Mouse (Mus musculus): ENCODE results near the gene E330009J07Rik. TPM values are rescaled to one million over a fixed set of nuclear protein-coding genes. Genes with fewer than 3 reads are reported as not detected.

The E330009J07Rik gene
- polyA plus RNA-seq, 1 experiment from 2014 or later = 22.4 TPM

DNA sequence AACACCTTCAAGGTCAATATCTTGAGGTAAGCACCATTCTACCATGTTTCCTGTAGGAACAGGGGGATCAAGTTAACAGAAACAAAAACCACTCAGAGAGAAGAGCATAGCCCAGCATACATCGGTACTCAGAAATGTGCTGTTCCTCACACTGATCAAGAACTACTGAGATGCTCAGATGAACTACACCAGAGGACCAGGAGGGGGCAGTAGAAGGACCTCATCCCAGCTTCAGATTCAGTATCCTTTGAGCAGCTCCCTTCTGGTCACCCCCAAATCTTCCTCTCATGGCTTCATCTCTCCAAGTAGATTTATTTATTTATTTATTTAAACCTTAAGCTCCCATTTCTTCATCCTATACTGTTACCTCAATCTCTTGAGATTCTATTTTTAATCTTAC lies 12.2 kb downstream of the E330009J07Rik start:
- H3K27me3 ChIP-seq (ENCODE audit: control insufficient read depth, insufficient read depth, low read length) = no peaks in the 10 kb centered on the region
- no peak for ATAC-seq (ENCODE audit: insufficient number of reproducible peaks, insufficient read depth, low FRiP score, low read depth)
- WGBS = 58% methylated on average over 1 of the region's 1 CpGs
- H3K4me1 ChIP-seq (ENCODE audit: control insufficient read depth, insufficient read depth, low read length) = no peaks in the 10 kb centered on the region
- no peak overlapping the region for H3K9ac ChIP-seq (replicated peaks; ENCODE audit: low read depth, low read length)
- H3K9me3 ChIP-seq (ENCODE audit: control insufficient read depth, low read depth, low read length) = no peaks in the 10 kb centered on the region
- no peak overlapping the region for H3K4me3 ChIP-seq (ENCODE audit: low read depth, low read length)
- no peak overlapping the region for H3K27ac ChIP-seq (ENCODE audit: low read length)
- no peak overlapping the region for H3K4me2 ChIP-seq (replicated peaks; ENCODE audit: low read depth, low read length)
- no peaks in the 10 kb centered on the region; the same call in 1 of the 2 replicates for H3K36me3 ChIP-seq (ENCODE audit: control insufficient read depth, insufficient read depth, low read length)

DNA sequence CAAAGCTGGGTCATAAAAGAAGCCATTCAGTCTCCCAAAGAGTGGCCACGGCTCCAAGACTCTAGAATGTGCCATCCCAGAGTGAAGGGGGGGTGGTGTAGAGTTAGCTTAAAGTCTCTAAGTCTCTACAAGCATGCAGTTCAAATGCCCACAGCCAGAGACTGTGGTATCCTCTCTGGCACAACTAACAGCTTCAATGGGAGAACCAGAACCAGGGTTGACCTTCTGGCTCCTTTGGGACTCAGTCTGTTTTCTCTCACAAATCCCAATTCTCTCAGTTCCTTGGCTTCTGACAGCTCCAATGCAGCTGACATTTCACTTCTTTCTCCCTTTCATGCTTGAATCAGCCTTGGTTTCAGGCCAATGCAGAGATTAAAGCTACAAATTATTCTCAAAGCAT lies 12.9 kb downstream of the E330009J07Rik start:
- H3K9me3 ChIP-seq (ENCODE audit: control insufficient read depth, low read depth, low read length) = no peaks in the 10 kb centered on the region
- H3K4me1 ChIP-seq (ENCODE audit: control insufficient read depth, insufficient read depth, low read length) = no peaks in the 10 kb centered on the region
- H3K36me3 ChIP-seq (ENCODE audit: control insufficient read depth, insufficient read depth, low read length) = no peaks in the 10 kb centered on the region; the same call in 1 of the 2 replicates
- no peaks in the 10 kb centered on the region for H3K27me3 ChIP-seq (ENCODE audit: control insufficient read depth, insufficient read depth, low read length)
- H3K9ac ChIP-seq (replicated peaks; ENCODE audit: low read depth, low read length) = no peak overlapping the region
- H3K27ac ChIP-seq (ENCODE audit: low read length) = no peak overlapping the region
- no peak for ATAC-seq (ENCODE audit: insufficient number of reproducible peaks, insufficient read depth, low FRiP score, low read depth)
- WGBS = 87% methylated on average over 1 of the region's 1 CpGs
- no peak overlapping the region for H3K4me3 ChIP-seq (ENCODE audit: low read depth, low read length)
- H3K4me2 ChIP-seq (replicated peaks; ENCODE audit: low read depth, low read length) = no peak overlapping the region

DNA sequence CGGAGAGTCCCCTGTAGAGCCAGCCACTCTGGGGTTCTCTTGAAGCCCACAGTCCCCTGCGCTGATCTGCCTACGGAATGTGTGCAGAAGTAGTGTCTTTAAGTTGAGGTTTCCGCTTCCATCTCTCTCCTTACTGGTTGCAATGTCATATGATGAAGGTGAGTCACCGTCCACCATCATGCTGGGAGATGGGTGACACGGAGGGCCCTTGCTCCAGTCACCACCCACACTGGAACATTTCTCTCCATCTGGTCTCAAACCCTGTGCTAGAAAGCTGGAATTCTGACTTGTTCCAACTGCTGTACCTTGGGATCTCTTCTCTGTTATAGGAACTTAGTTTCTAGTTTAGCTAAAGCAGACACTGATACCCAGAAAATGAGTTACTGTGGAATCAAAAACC lies 14.8 kb downstream of the E330009J07Rik start:
- no peak overlapping the region for H3K4me3 ChIP-seq (ENCODE audit: low read depth, low read length)
- no peak for ATAC-seq (ENCODE audit: insufficient number of reproducible peaks, insufficient read depth, low FRiP score, low read depth)
- H3K9me3 ChIP-seq (ENCODE audit: control insufficient read depth, low read depth, low read length) = no peaks in the 10 kb centered on the region
- H3K27me3 ChIP-seq (ENCODE audit: control insufficient read depth, insufficient read depth, low read length) = no peaks in the 10 kb centered on the region
- no peak overlapping the region for H3K4me2 ChIP-seq (replicated peaks; ENCODE audit: low read depth, low read length)
- no peaks in the 10 kb centered on the region; the same call in 1 of the 2 replicates for H3K36me3 ChIP-seq (ENCODE audit: control insufficient read depth, insufficient read depth, low read length)
- no peak overlapping the region for H3K27ac ChIP-seq (ENCODE audit: low read length)
- no peak overlapping the region for H3K9ac ChIP-seq (replicated peaks; ENCODE audit: low read depth, low read length)
- H3K4me1 ChIP-seq (ENCODE audit: control insufficient read depth, insufficient read depth, low read length) = no peaks in the 10 kb centered on the region
- 84% methylated on average over 6 of the region's 6 CpGs for WGBS

GRCm38 (mm10) chr6:40418386-40418785 lies 17.5 kb downstream of the E330009J07Rik start:
- no peaks in the 10 kb centered on the region; the same call in 1 of the 2 replicates for H3K36me3 ChIP-seq (ENCODE audit: control insufficient read depth, insufficient read depth, low read length)
- no peaks in the 10 kb centered on the region for H3K4me1 ChIP-seq (ENCODE audit: control insufficient read depth, insufficient read depth, low read length)
- no peaks in the 10 kb centered on the region for H3K27me3 ChIP-seq (ENCODE audit: control insufficient read depth, insufficient read depth, low read length)
- WGBS = 93% methylated on average over 4 of the region's 4 CpGs
- no peak overlapping the region for H3K9ac ChIP-seq (replicated peaks; ENCODE audit: low read depth, low read length)
- no peak overlapping the region for H3K4me3 ChIP-seq (ENCODE audit: low read depth, low read length)
- H3K27ac ChIP-seq (ENCODE audit: low read length) = no peak overlapping the region
- ATAC-seq (ENCODE audit: insufficient number of reproducible peaks, insufficient read depth, low FRiP score, low read depth) = no peak
- H3K4me2 ChIP-seq (replicated peaks; ENCODE audit: low read depth, low read length) = no peak overlapping the region
- no peaks in the 10 kb centered on the region for H3K9me3 ChIP-seq (ENCODE audit: control insufficient read depth, low read depth, low read length)

DNA sequence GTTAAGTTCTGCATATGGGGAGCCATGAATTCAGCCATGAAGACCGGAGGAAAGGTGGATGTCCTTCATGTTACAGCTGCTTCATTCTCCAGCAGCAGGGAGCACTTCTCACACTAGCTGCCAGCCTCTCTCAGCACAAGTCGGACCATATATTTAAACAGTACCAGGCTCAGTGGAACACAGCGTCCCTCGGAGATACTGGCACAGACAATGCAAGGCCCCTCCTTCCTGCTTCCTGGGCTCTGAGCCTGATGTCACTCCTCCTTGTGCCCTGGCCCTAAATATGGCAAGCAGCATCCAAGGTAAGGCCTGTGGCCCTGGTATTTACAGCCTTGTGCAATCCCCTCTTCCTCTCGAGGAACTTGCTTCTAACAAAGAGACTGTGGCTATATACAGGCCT lies 20.1 kb downstream of the E330009J07Rik start:
- Histone ChIP-seq H3K4me1 (ENCODE audit: control insufficient read depth, insufficient read depth, low read length) (no peaks in the 10 kb centered on the region), H3K36me3 (ENCODE audit: control insufficient read depth, insufficient read depth, low read length) (no peaks in the 10 kb centered on the region), H3K9me3 (ENCODE audit: control insufficient read depth, low read depth, low read length) (no peaks in the 10 kb centered on the region), H3K4me3 (ENCODE audit: low read depth, low read length) (no peak overlapping the region), H3K27ac (ENCODE audit: low read length) (no peak overlapping the region), H3K27me3 (ENCODE audit: control insufficient read depth, insufficient read depth, low read length) (no peaks in the 10 kb centered on the region), H3K4me2 (replicated peaks; ENCODE audit: low read depth, low read length) (no peak overlapping the region), H3K9ac (replicated peaks; ENCODE audit: low read depth, low read length) (no peak overlapping the region)
- 82% methylated on average over 5 of the region's 5 CpGs for WGBS
- no peak for ATAC-seq (ENCODE audit: insufficient number of reproducible peaks, insufficient read depth, low FRiP score, low read depth)

- ATAC-seq (ENCODE audit: insufficient number of reproducible peaks, insufficient read depth, low FRiP score, low read depth) = no peak
- WGBS = 92% methylated on average over 3 of the region's 3 CpGs
- H3K27me3 ChIP-seq (ENCODE audit: control insufficient read depth, insufficient read depth, low read length) = no peaks in the 10 kb centered on the region
- no peaks in the 10 kb centered on the region for H3K9me3 ChIP-seq (ENCODE audit: control insufficient read depth, low read depth, low read length)
- no peak overlapping the region for H3K27ac ChIP-seq (ENCODE audit: low read length)
- no peak overlapping the region for H3K4me2 ChIP-seq (replicated peaks; ENCODE audit: low read depth, low read length)
- 0 out of 2 replicates have a peak, but pooled peaks cover 6% of the 10 kb centered on the region for H3K36me3 ChIP-seq (ENCODE audit: control insufficient read depth, insufficient read depth, low read length)
- no peak overlapping the region for H3K9ac ChIP-seq (replicated peaks; ENCODE audit: low read depth, low read length)
- H3K4me1 ChIP-seq (ENCODE audit: control insufficient read depth, insufficient read depth, low read length) = no peaks in the 10 kb centered on the region
- H3K4me3 ChIP-seq (ENCODE audit: low read depth, low read length) = no peak overlapping the region
These were observed 22.4 kb downstream of the E330009J07Rik start for GRCm38 (mm10) chr6:40413565-40413964.

DNA sequence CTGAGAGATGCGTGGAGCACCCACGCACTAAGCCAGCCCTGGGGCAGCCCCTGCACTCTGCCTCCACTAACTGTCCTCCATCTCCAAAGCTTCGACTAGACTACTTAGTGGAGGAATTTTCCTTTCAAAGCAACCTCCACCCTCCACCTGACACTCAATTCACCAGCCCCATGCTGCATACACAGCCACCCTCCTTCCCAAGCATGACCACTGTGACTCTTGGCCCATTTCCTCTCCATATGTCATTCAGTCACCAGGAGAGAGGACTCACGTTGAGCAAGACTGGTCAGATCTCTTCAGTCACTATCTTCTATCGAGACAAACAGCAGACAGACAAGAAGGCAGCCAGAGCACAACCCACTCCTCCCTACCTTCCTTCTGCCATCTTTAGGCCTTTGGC lies 22.9 kb downstream of the E330009J07Rik start:
- 0 out of 2 replicates have a peak, but pooled peaks cover 9% of the 10 kb centered on the region for H3K36me3 ChIP-seq (ENCODE audit: control insufficient read depth, insufficient read depth, low read length)
- H3K4me3 ChIP-seq (ENCODE audit: low read depth, low read length) = no peak overlapping the region
- H3K4me1 ChIP-seq (ENCODE audit: control insufficient read depth, insufficient read depth, low read length) = no peaks in the 10 kb centered on the region
- no peaks in the 10 kb centered on the region for H3K9me3 ChIP-seq (ENCODE audit: control insufficient read depth, low read depth, low read length)
- WGBS = 88% methylated on average over 5 of the region's 5 CpGs
- H3K4me2 ChIP-seq (replicated peaks; ENCODE audit: low read depth, low read length) = no peak overlapping the region
- no peak overlapping the region for H3K9ac ChIP-seq (replicated peaks; ENCODE audit: low read depth, low read length)
- no peak for ATAC-seq (ENCODE audit: insufficient number of reproducible peaks, insufficient read depth, low FRiP score, low read depth)
- no peak overlapping the region for H3K27ac ChIP-seq (ENCODE audit: low read length)
- H3K27me3 ChIP-seq (ENCODE audit: control insufficient read depth, insufficient read depth, low read length) = no peaks in the 10 kb centered on the region

DNA sequence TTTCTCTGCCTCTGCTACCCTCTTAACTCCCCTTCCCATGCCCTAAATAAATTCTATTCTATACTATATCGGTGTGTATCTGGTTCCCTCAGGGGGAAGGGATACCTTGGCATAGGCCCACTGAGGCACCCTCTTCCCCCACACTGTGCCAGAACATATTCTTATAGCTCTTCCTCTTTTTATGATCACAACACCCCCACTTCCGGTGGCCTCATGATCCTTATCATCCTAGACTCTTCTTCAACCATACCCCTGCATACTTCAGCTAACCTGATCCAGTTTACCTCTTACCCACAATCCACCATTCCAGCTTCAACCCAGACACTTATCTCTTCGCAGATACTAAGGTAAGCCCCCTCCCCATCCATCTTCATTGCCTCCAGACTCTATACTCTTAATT lies 24.9 kb downstream of the E330009J07Rik start:
- Histone ChIP-seq H3K27ac (ENCODE audit: low read length) (no peak overlapping the region), H3K9ac (replicated peaks; ENCODE audit: low read depth, low read length) (no peak overlapping the region), H3K27me3 (ENCODE audit: control insufficient read depth, insufficient read depth, low read length) (no peaks in the 10 kb centered on the region), H3K4me2 (replicated peaks; ENCODE audit: low read depth, low read length) (no peak overlapping the region), H3K9me3 (ENCODE audit: control insufficient read depth, low read depth, low read length) (no peaks in the 10 kb centered on the region), H3K4me1 (ENCODE audit: control insufficient read depth, insufficient read depth, low read length) (no peaks in the 10 kb centered on the region), H3K4me3 (ENCODE audit: low read depth, low read length) (no peak overlapping the region), H3K36me3 (ENCODE audit: control insufficient read depth, insufficient read depth, low read length) (peaks cover 23% of the 10 kb centered on the region)
- ATAC-seq (ENCODE audit: insufficient number of reproducible peaks, insufficient read depth, low FRiP score, low read depth) = no peak
- WGBS = 89% methylated on average over 3 of the region's 3 CpGs

GRCm38 (mm10) chr6:40403640-40404285 lies 32.2 kb downstream of the E330009J07Rik start:
- Histone ChIP-seq H3K4me3 (ENCODE audit: low read depth, low read length) (no peak overlapping the region), H3K36me3 (ENCODE audit: control insufficient read depth, insufficient read depth, low read length) (peaks cover 45% of the 10 kb centered on the region), H3K27ac (ENCODE audit: low read length) (no peak overlapping the region), H3K9ac (replicated peaks; ENCODE audit: low read depth, low read length) (no peak overlapping the region), H3K9me3 (ENCODE audit: control insufficient read depth, low read depth, low read length) (peaks cover 3% of the 10 kb centered on the region; the same call in 1 of the 2 replicates), H3K27me3 (ENCODE audit: control insufficient read depth, insufficient read depth, low read length) (no peaks in the 10 kb centered on the region), H3K4me2 (replicated peaks; ENCODE audit: low read depth, low read length) (no peak overlapping the region), H3K4me1 (ENCODE audit: control insufficient read depth, insufficient read depth, low read length) (no peaks in the 10 kb centered on the region)
- no peak for ATAC-seq (ENCODE audit: insufficient number of reproducible peaks, insufficient read depth, low FRiP score, low read depth)
- 87% methylated on average over 4 of the region's 4 CpGs for WGBS
